Mouse (Mus musculus) Patski (cell line): ENCODE measurements around the gene Bfsp2. TPM values are rescaled to one million over a fixed set of nuclear protein-coding genes. Genes with fewer than 3 reads are reported as not detected.

Experiments used
- ATAC-seq: fragments of 100-300 bp; one replicate; pipeline ENCODE4 v1.8.0; 2021
- CTCF ChIA-PET: fragments of 350-600 bp; sonication (Branson Sonifier 250); formaldehyde crosslinking; loops from one replicate; lab custom pipeline; 2022; ENCODE audit warnings: inconsistent platforms; lab: Charles Lee
- POLR2A ChIA-PET: fragments of 350-600 bp; sonication (Branson Sonifier 250); formaldehyde crosslinking; loops from one replicate; lab custom pipeline; 2022; ENCODE audit warnings: antibody characterized with exemption, inconsistent platforms; lab: Charles Lee
- DNase-seq: peaks from one replicate; pipeline ENCODE4 v3.0.0-alpha.2; 2011; ENCODE audit warnings: low read depth, low spot score
- H3K27me3 ChIP-seq: fragments of 371-371 bp; one replicate; pipeline ENCODE4 v1.5.1; 2021
- CTCF ChIP-seq: fragments of 100-300 bp; IDR thresholded peaks from one replicate; pipeline ENCODE4 v1.5.1; 2021
- in situ Hi-C: fragments of 300-500 bp; cut with MboI; formaldehyde crosslinking; loops from 3 replicates; pipeline ENCODE4 v1.11.1; 2018; ENCODE audit warnings: low pct_unique_long_range_greater_than_20kb, mixed read lengths
- polyA plus RNA-seq: library from polyadenylated mRNA; unstranded; gene quantifications from one replicate; pipeline ENCODE4 v1.2.3, GENCODE M21; 2021

The Bfsp2 gene
- polyA plus RNA-seq, 1 experiment from 2014 or later: not detected

GRCm38 (mm10) chr9:103384141-103384796, 96.0 kb downstream of the Bfsp2 start:
- H3K27me3 ChIP-seq: no peaks in the 10 kb centered on the region
- in situ Hi-C loops: no loop called here
- DNase-seq (no peak), ATAC-seq (no peak)
- CTCF ChIA-PET: interaction anchor here (0.7 kb wide), 1 partner anchor 33 kb away, joined by 3 read pairs; no protein-coding TSS in a partner anchor
- POLR2A ChIA-PET: no interaction called here
- TF ChIP-seq CTCF: no peak

- no peak for DNase-seq
- no peak for TF ChIP-seq CTCF
- no peaks in the 10 kb centered on the region for H3K27me3 ChIP-seq
- ATAC-seq: no peak
- ChIA-PET CTCF (no interaction called here), POLR2A (no interaction called here)
- in situ Hi-C loops: no loop called here
Measured at GRCm38 (mm10) chr9:103383576-103383975, 96.6 kb downstream of the Bfsp2 start.

- no peak for DNase-seq
- in situ Hi-C loops: no loop called here
- ATAC-seq: no peak
- H3K27me3 ChIP-seq: no peaks in the 10 kb centered on the region
- ChIA-PET POLR2A (no interaction called here), CTCF (no interaction called here)
- TF ChIP-seq CTCF: no peak
Measured at GRCm38 (mm10) chr9:103382989-103383388, 97.2 kb downstream of the Bfsp2 start.

- in situ Hi-C loops: no loop called here
- POLR2A ChIA-PET: interaction anchor here (1.2 kb wide), 1 partner anchor 9 kb away, joined by 3 read pairs; no protein-coding TSS in a partner anchor
- TF ChIP-seq CTCF: no peak
- no peaks in the 10 kb centered on the region for H3K27me3 ChIP-seq
- CTCF ChIA-PET: interaction anchor here (1.3 kb wide), 1 partner anchor 38 kb away, joined by 3 read pairs; no protein-coding TSS in a partner anchor
- ATAC-seq: no peak
- DNase-seq: no peak
Measured at GRCm38 (mm10) chr9:103380566-103380965, 99.7 kb downstream of the Bfsp2 start.

GRCm38 (mm10) chr9:103379199-103379598, 101.0 kb downstream of the Bfsp2 start:
- H3K27me3 ChIP-seq: no peaks in the 10 kb centered on the region
- no peak for DNase-seq
- in situ Hi-C loops: no loop called here
- no peak for TF ChIP-seq CTCF
- POLR2A ChIA-PET: no interaction called here
- CTCF ChIA-PET: interaction anchor here (1.2 kb wide), 1 partner anchor 14 kb away, joined by 3 read pairs; no protein-coding TSS in a partner anchor
- ATAC-seq: no peak

- CTCF ChIA-PET: interaction anchor here (1.1 kb wide), 1 partner anchor 14 kb away, joined by 3 read pairs; no protein-coding TSS in a partner anchor
- ATAC-seq: no peak
- H3K27me3 ChIP-seq: no peaks in the 10 kb centered on the region
- POLR2A ChIA-PET: no interaction called here
- TF ChIP-seq CTCF: no peak
- no peak for DNase-seq
- in situ Hi-C loops: no loop called here
Measured at GRCm38 (mm10) chr9:103378686-103379085, 101.5 kb downstream of the Bfsp2 start.

- no peak for TF ChIP-seq CTCF
- ATAC-seq (peak; percentile 70), DNase-seq (no peak)
- POLR2A ChIA-PET: interaction anchor here (0.6 kb wide), 1 partner anchor 19 kb away, joined by 4 read pairs; no protein-coding TSS in a partner anchor
- in situ Hi-C loops: no loop called here
- CTCF ChIA-PET: interaction anchor here (1.7 to 1.8 kb wide), 2 partner anchors 17 to 114 kb away, joined by 4 to 5 read pairs; no protein-coding TSS in a partner anchor
- no peaks in the 10 kb centered on the region for H3K27me3 ChIP-seq
Measured at GRCm38 (mm10) chr9:103376346-103377320, 103.6 kb downstream of the Bfsp2 start.

Other genes starting within 250 kb of the Bfsp2 start
- not detected for gene Trf, start 250.0 kb downstream of the Bfsp2 start, polyA plus RNA-seq
- gene 1300017J02Rik, start 175.3 kb downstream of the Bfsp2 start, polyA plus RNA-seq: 0.12 TPM
- 56.9 TPM for gene Topbp1, start 175.2 kb downstream of the Bfsp2 start, polyA plus RNA-seq
- 102 TPM for gene Cdv3, start 114.6 kb downstream of the Bfsp2 start, polyA plus RNA-seq